Comparison of ENCODE assay signal across 20 mouse cellular contexts in genomic region chr7:121329274-121329673, GRCm38 (mm10).
DNase-seq lines count a peak whose midpoint lies in the region; ATAC-seq lines count a peak whose summit lies in the region.
"Had no signal": no experiment of that assay in that cellular context is flagged by ENCODE, and none has a peak within 500 bp of the region (broad histone marks: within the 10 kb centered on the region; RNA-seq: fewer than 3 reads in every experiment).

No protein-coding gene starts in this region.

- peak; percentile 8 to 39 for DNase-seq in frontal cortex, postnatal 36 days (ENCODE audit: low spot score in 2 of 2)
- DNase-seq in frontal cortex, postnatal 14 days (ENCODE audit: low spot score in 2 of 2) = no peak
- DNase-seq in left cerebral cortex, postnatal 14 days (ENCODE audit: low spot score in 2 of 2) = peak; percentile 19 to 41
- DNase-seq in left cerebral cortex, adult 8-10 months (ENCODE audit: low spot score in 2 of 2) = no peak
- peak; percentile 39 to 58 for DNase-seq in right cerebral cortex, postnatal 10 days (ENCODE audit: low spot score in 2 of 2)
- DNase-seq in right cerebral cortex, postnatal 25 days = no peak
- DNase-seq in telencephalon, adult 2 months (ENCODE audit: low read depth, low spot score) = peak; percentile 36
- DNase-seq: adrenal gland, adult 2 months; adrenal gland, postnatal 10 days; adrenal gland, postnatal 25 days; cerebellum, adult 11 months; cerebellum, adult 18-20 months; cerebellum, adult 8-10 months; cerebellum, adult 9-11 months; cerebellum, postnatal 14 days; cerebellum, postnatal 36 days; embryo, embryonic 11 days had no signal

- intact Hi-C loops in left cerebral cortex, postnatal 14 days (cut with DNase I) = no loop called here

- no peak for ATAC-seq in cerebellum, adult (ENCODE audit: insufficient number of reproducible peaks, low FRiP score, low TSS enrichment)
- ATAC-seq: forebrain, embryonic 14.5 days; forebrain, embryonic 16.5 days had no signal

Comparison
In these comparisons a context has a peak if more than half of its experiments do, and no peak if none do; other contexts are left out.
1. DNase-seq: peak in frontal cortex, postnatal 36 days (2 of 2), left cerebral cortex, postnatal 14 days (2 of 2), right cerebral cortex, postnatal 10 days (2 of 2) and telencephalon, adult 2 months (single experiment); none in frontal cortex, postnatal 14 days (0 of 2), left cerebral cortex, adult 8-10 months (0 of 2) and right cerebral cortex, postnatal 25 days (single experiment).